Mouse (Mus musculus): ENCODE measurements at regions not wholly inside any gene's neighbourhood (a gene's known extent, or its start where the extent isn't known, plus 50 kb on each side); places are given as distances from the start of the nearest gene placed in this dataset.

DNA sequence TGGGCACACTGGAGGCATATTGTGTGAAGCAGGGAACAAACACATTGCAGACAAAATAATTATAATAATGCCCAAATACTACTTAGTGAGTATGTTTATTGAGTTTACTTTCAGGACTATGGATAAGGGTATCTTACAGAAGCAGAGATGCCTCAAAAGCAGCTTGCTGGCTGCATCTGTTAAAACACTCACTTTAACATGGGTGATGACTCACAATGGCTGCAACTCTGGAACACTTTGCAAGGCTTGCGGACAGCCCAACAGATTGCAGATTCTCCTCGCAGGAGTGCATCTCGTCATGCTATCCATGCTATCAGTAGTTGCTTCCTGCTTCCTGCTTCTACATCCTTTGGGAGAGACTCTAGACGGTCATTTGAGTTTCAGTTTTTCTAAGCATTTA is 373.2 kb upstream of the Arpp21 start:
- no peaks in the 10 kb centered on the region for H3K36me3 ChIP-seq
- no peak overlapping the region for H3K4me3 ChIP-seq
- no peak overlapping the region for H3K4me2 ChIP-seq
- H3K27me3 ChIP-seq, result no peaks in the 10 kb centered on the region
- H3K9ac ChIP-seq, result no peak overlapping the region
- no peak overlapping the region for H3K27ac ChIP-seq (replicated peaks)
- H3K9me3 ChIP-seq, result no peaks in the 10 kb centered on the region
- H3K4me1 ChIP-seq (replicated peaks), result no peaks in the 10 kb centered on the region
- no peak for ATAC-seq (ENCODE audit: low FRiP score, low read depth)
- WGBS, result 95% methylated on average over 4 of the region's 4 CpGs

DNA sequence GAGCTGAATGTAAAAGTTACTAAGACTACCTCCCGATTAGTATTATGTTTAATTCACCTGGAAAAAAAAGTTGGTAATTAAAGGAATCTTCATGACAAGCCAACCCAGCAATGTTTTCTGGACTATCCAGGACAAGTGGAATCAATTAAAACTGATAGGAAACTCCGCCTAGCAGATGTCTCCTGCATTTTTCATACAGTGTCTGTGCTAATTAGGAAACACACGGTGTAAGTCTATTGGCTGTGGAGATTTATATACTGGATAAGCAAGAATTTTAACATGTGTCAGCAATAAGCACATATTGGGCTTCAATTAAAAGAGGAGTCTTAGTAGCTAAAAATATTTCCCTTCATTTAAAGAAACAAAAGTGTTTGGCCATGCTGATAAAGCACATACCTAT is 371.5 kb upstream of the Arpp21 start:
- H3K4me3 ChIP-seq, result no peak overlapping the region
- no peaks in the 10 kb centered on the region for H3K36me3 ChIP-seq
- no peaks in the 10 kb centered on the region for H3K4me1 ChIP-seq (replicated peaks)
- H3K27me3 ChIP-seq, result no peaks in the 10 kb centered on the region
- no peak overlapping the region for H3K4me2 ChIP-seq
- 77% methylated on average over 3 of the region's 3 CpGs for WGBS
- H3K27ac ChIP-seq (replicated peaks), result no peak overlapping the region
- H3K9me3 ChIP-seq, result no peaks in the 10 kb centered on the region
- H3K9ac ChIP-seq, result no peak overlapping the region
- no peak for ATAC-seq (ENCODE audit: low FRiP score, low read depth)

DNA sequence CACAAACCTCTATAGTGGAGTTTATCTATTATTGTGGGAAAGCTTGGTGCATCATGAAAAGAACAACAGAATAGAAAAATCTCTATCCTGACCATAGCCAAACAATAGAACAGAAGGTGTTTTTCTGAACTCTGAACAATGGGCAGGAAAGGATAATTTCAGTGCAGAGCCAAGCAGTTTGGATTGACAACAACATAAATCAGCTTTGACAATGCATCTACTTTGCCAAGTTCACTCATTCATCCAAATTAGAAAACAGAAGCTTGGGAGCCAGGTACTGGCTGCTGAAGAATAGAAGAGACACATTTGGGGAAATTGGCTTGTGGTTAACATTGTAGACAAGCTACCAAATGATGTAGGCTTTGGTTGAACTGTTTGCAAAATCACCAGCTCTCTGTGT is 360.0 kb upstream of the Arpp21 start:
- H3K4me2 ChIP-seq, result no peak overlapping the region
- H3K36me3 ChIP-seq, result no peaks in the 10 kb centered on the region
- H3K4me1 ChIP-seq (replicated peaks), result no peaks in the 10 kb centered on the region
- H3K4me3 ChIP-seq, result no peak overlapping the region
- ATAC-seq (ENCODE audit: low FRiP score, low read depth), result no peak
- no peaks in the 10 kb centered on the region for H3K9me3 ChIP-seq
- H3K27me3 ChIP-seq, result no peaks in the 10 kb centered on the region
- no peak overlapping the region for H3K27ac ChIP-seq (replicated peaks)
- H3K9ac ChIP-seq, result no peak overlapping the region

GRCm38 (mm10) chr9:112590241-112590640 is 354.5 kb upstream of the Arpp21 start:
- Histone ChIP-seq H3K4me1 (replicated peaks) (no peaks in the 10 kb centered on the region), H3K27me3 (no peaks in the 10 kb centered on the region), H3K4me3 (no peak overlapping the region), H3K4me2 (no peak overlapping the region), H3K9me3 (no peaks in the 10 kb centered on the region), H3K27ac (replicated peaks) (no peak overlapping the region), H3K36me3 (no peaks in the 10 kb centered on the region), H3K9ac (no peak overlapping the region)
- WGBS, result 61% methylated on average over 3 of the region's 3 CpGs
- no peak for ATAC-seq (ENCODE audit: low FRiP score, low read depth)

GRCm38 (mm10) chr9:112573316-112573715 is 337.6 kb upstream of the Arpp21 start:
- Histone ChIP-seq H3K9me3 (no peaks in the 10 kb centered on the region), H3K4me2 (no peak overlapping the region), H3K9ac (no peak overlapping the region), H3K4me1 (replicated peaks) (no peaks in the 10 kb centered on the region), H3K36me3 (no peaks in the 10 kb centered on the region), H3K27me3 (no peaks in the 10 kb centered on the region), H3K4me3 (no peak overlapping the region), H3K27ac (replicated peaks) (no peak overlapping the region)
- ATAC-seq (ENCODE audit: low FRiP score, low read depth), result no peak
- WGBS, result 32% methylated on average over 3 of the region's 3 CpGs

DNA sequence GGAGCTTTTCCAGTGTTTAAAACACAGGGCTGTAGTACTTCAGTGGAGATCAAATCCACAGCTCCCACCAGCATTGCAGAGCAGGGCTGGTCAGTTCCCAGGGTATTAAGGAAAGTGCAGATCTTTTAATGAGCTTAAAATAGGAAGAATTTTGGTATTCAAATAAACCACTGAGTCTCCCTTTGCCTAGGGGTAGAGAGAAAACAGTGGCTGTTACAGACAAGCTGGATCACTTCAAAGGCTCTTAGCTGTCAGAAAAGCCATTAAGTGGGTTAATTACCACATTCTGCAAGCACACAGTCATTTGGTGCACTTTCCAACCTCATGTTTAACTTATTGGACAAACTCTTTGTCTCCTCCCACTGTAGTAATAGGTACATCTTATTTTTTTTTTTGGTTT is 325.6 kb upstream of the Arpp21 start:
- Histone ChIP-seq H3K4me2 (no peak overlapping the region), H3K27me3 (no peaks in the 10 kb centered on the region), H3K9me3 (no peaks in the 10 kb centered on the region), H3K36me3 (no peaks in the 10 kb centered on the region), H3K27ac (replicated peaks) (no peak overlapping the region), H3K4me3 (no peak overlapping the region), H3K4me1 (replicated peaks) (no peaks in the 10 kb centered on the region), H3K9ac (no peak overlapping the region)
- ATAC-seq (ENCODE audit: low FRiP score, low read depth), result no peak

DNA sequence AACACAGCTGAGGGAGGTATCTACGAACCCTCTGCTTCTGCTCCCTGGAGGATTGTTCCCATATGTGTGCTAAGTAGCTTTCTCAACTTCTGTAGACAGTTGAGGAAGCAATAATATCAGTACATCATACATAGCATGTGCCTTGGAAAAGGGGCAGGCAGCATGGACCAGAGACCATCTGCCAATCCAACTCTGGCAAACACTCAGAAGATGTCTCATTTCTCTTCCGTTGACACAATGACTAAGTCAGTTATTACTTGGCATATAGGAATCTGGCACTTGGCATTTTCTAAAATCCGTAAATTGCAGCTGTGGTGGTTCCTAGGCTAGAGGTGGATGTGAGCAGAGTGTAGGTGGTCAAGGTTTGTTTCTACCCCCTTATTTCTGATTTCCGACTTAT is 324.5 kb upstream of the Arpp21 start:
- no peak for ATAC-seq (ENCODE audit: low FRiP score, low read depth)
- WGBS, result 87% methylated on average over 4 of the region's 4 CpGs

DNA sequence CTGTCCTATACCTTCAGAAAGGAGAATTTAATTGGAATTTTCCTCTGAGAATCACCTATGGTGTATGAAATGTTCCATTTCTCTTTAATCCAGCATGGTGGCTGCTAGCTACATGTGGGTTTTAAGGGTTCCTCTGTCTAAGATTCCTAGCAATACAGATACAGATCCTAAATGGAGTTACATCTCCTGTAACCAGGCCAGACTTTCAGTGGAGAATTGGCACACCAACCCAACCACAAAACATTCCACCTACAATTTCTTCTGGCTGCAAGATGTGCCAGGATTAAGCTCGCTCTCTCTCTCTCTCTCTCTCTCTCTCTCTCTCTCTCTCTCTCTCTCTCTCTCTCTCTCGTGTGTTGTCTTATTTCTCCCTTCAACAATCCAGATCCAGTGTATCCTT is 302.2 kb upstream of the Arpp21 start:
- H3K4me2 ChIP-seq, result no peak overlapping the region
- ATAC-seq (ENCODE audit: low FRiP score, low read depth), result no peak
- H3K27me3 ChIP-seq, result no peaks in the 10 kb centered on the region
- H3K4me1 ChIP-seq (replicated peaks), result no peaks in the 10 kb centered on the region
- no peak overlapping the region for H3K4me3 ChIP-seq
- no peaks in the 10 kb centered on the region for H3K9me3 ChIP-seq
- no peaks in the 10 kb centered on the region for H3K36me3 ChIP-seq
- no peak overlapping the region for H3K27ac ChIP-seq (replicated peaks)
- no peak overlapping the region for H3K9ac ChIP-seq
- 70% methylated on average over 2 of the region's 2 CpGs for WGBS

More for the DNA sequence above, 324.5 kb upstream of the Arpp21 start:
- no peak overlapping the region for H3K4me3 ChIP-seq
- no peaks in the 10 kb centered on the region for H3K36me3 ChIP-seq
- no peak overlapping the region for H3K27ac ChIP-seq (replicated peaks)
- H3K27me3 ChIP-seq, result no peaks in the 10 kb centered on the region
- H3K4me2 ChIP-seq, result no peak overlapping the region
- H3K4me1 ChIP-seq (replicated peaks), result no peaks in the 10 kb centered on the region
- no peak overlapping the region for H3K9ac ChIP-seq
- H3K9me3 ChIP-seq, result no peaks in the 10 kb centered on the region

GRCm38 (mm10) chr9:112525377-112525776 is 289.6 kb upstream of the Arpp21 start:
- Histone ChIP-seq H3K4me2 (no peak overlapping the region), H3K4me3 (no peak overlapping the region), H3K27ac (replicated peaks) (no peak overlapping the region), H3K9me3 (no peaks in the 10 kb centered on the region), H3K4me1 (replicated peaks) (no peaks in the 10 kb centered on the region), H3K27me3 (no peaks in the 10 kb centered on the region), H3K36me3 (no peaks in the 10 kb centered on the region), H3K9ac (no peak overlapping the region)
- 58% methylated on average over 5 of the region's 5 CpGs for WGBS
- no peak for ATAC-seq (ENCODE audit: low FRiP score, low read depth)

DNA sequence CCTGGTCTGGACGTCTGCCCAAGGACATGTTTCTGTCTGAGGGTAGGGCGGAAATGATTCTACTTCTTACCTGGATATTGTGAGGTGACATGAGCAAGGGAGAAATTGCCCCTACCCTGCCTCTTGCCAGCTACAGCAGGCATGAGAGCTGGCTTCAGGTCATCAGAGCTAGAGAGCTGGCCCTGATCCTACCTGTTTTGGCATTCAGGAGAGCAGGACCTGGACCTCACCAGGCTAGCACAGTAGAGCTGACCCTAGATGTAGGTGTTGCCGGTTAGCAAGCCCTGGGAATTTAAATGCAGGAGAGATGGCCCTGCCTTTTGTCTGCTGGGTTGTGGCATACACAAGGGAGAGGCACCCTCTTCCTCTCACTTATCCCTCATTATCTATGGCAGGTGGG is 287.5 kb upstream of the Arpp21 start:
- H3K4me2 ChIP-seq, result no peak overlapping the region
- no peak for ATAC-seq (ENCODE audit: low FRiP score, low read depth)
- H3K27ac ChIP-seq (replicated peaks), result no peak overlapping the region
- no peaks in the 10 kb centered on the region for H3K4me1 ChIP-seq (replicated peaks)
- H3K9me3 ChIP-seq, result no peaks in the 10 kb centered on the region
- H3K36me3 ChIP-seq, result no peaks in the 10 kb centered on the region
- WGBS, result 83% methylated on average over 3 of the region's 3 CpGs
- H3K4me3 ChIP-seq, result no peak overlapping the region
- no peak overlapping the region for H3K9ac ChIP-seq
- H3K27me3 ChIP-seq, result no peaks in the 10 kb centered on the region

DNA sequence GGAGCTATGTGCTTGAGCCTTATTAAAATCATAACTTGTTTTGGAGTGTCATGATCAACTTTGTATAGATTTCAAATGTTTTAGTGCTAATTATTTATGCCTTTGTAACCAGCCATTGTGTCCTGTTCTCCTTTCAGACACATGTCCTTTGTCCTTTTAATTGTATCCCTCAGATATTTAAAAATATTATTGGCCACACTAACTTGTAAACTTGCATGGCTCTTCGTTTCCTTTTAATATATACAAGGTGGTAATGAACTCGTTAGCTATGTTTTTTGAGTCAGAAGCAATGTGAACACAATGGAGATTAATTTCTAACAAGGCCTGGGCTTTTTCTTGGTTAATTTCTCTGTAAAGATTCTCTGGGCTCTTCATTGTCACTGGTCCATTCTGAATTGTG is 275.0 kb upstream of the Arpp21 start:
- no peak for ATAC-seq (ENCODE audit: low FRiP score, low read depth)
- no peak overlapping the region for H3K4me3 ChIP-seq
- H3K27me3 ChIP-seq, result no peaks in the 10 kb centered on the region
- H3K4me1 ChIP-seq (replicated peaks), result no peaks in the 10 kb centered on the region
- WGBS, result 77% methylated on average over 2 of the region's 2 CpGs
- H3K36me3 ChIP-seq, result no peaks in the 10 kb centered on the region
- no peak overlapping the region for H3K27ac ChIP-seq (replicated peaks)
- H3K4me2 ChIP-seq, result no peak overlapping the region
- H3K9ac ChIP-seq, result no peak overlapping the region
- H3K9me3 ChIP-seq, result no peaks in the 10 kb centered on the region

GRCm38 (mm10) chr9:112506871-112507270 is 271.1 kb upstream of the Arpp21 start:
- 53% methylated on average over 2 of the region's 2 CpGs for WGBS
- H3K27ac ChIP-seq (replicated peaks), result no peak overlapping the region
- no peak for ATAC-seq (ENCODE audit: low FRiP score, low read depth)
- no peaks in the 10 kb centered on the region for H3K4me1 ChIP-seq (replicated peaks)
- no peaks in the 10 kb centered on the region for H3K36me3 ChIP-seq
- H3K4me2 ChIP-seq, result no peak overlapping the region
- H3K4me3 ChIP-seq, result no peak overlapping the region
- no peaks in the 10 kb centered on the region for H3K27me3 ChIP-seq
- H3K9ac ChIP-seq, result no peak overlapping the region
- H3K9me3 ChIP-seq, result no peaks in the 10 kb centered on the region

DNA sequence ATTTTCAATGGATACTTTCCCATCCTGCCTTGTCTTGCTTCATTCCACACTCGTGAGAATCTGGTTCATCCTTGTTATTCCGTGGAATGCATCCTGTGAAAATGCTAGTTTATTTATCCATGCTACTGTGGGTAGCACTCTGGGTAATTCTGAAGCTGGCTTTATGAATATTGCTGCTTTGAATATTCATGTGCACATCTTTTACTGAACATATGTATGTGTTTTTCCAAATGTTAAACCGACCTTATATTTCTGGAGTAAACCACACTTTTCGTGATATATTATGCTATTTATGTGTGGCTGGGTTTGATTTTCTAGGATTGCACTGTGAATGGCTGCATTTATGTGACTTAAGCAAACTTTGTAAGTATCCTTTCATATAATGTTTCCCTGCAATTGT is 262.9 kb upstream of the Arpp21 start:
- H3K27ac ChIP-seq (replicated peaks), result no peak overlapping the region
- no peak overlapping the region for H3K9ac ChIP-seq
- WGBS, result 80% methylated on average over 4 of the region's 4 CpGs
- no peaks in the 10 kb centered on the region for H3K9me3 ChIP-seq
- no peaks in the 10 kb centered on the region for H3K27me3 ChIP-seq
- no peak overlapping the region for H3K4me3 ChIP-seq
- no peaks in the 10 kb centered on the region for H3K36me3 ChIP-seq
- H3K4me2 ChIP-seq, result no peak overlapping the region
- no peak for ATAC-seq (ENCODE audit: low FRiP score, low read depth)
- H3K4me1 ChIP-seq (replicated peaks), result no peaks in the 10 kb centered on the region
